Mouse (Mus musculus): ENCODE results near the gene Tprg. TPM values are rescaled to one million over a fixed set of nuclear protein-coding genes. Genes with fewer than 3 reads are reported as not detected.

Tprg gene
- polyA plus RNA-seq, 1 experiment from 2014 or later: 15.8 TPM

GRCm38 (mm10) chr16:25265177-25265576, 21.4 kb upstream of the Tprg start:
- no peak overlapping the region for H3K27ac ChIP-seq
- H3K9me3 ChIP-seq: no peaks in the 10 kb centered on the region
- no peaks in the 10 kb centered on the region for H3K4me1 ChIP-seq
- no peak overlapping the region for H3K9ac ChIP-seq
- H3K4me2 ChIP-seq: no peak overlapping the region
- no peak for ATAC-seq (ENCODE audit: insufficient number of reproducible peaks, low FRiP score, low TSS enrichment, low read depth)
- no peak overlapping the region for H3K4me3 ChIP-seq
- H3K27me3 ChIP-seq: peaks cover 6% of the 10 kb centered on the region; the same call in 1 of the 2 replicates
- H3K36me3 ChIP-seq: no peaks in the 10 kb centered on the region
- 67% methylated on average over 11 of the region's 11 CpGs for WGBS

GRCm38 (mm10) chr16:25268276-25268675, 18.3 kb upstream of the Tprg start:
- no peak overlapping the region for H3K27ac ChIP-seq
- 64% methylated on average over 4 of the region's 4 CpGs for WGBS
- peaks cover 6% of the 10 kb centered on the region; the same call in 1 of the 2 replicates for H3K27me3 ChIP-seq
- H3K4me1 ChIP-seq: no peaks in the 10 kb centered on the region
- ATAC-seq (ENCODE audit: insufficient number of reproducible peaks, low FRiP score, low TSS enrichment, low read depth): no peak
- no peak overlapping the region for H3K4me3 ChIP-seq
- no peaks in the 10 kb centered on the region for H3K36me3 ChIP-seq
- H3K4me2 ChIP-seq: no peak overlapping the region
- no peak overlapping the region for H3K9ac ChIP-seq
- H3K9me3 ChIP-seq: no peaks in the 10 kb centered on the region

GRCm38 (mm10) chr16:25282563-25282962, 4.1 kb upstream of the Tprg start:
- Histone ChIP-seq H3K4me1 (no peaks in the 10 kb centered on the region), H3K4me2 (no peak overlapping the region), H3K4me3 (no peak overlapping the region), H3K36me3 (no peaks in the 10 kb centered on the region), H3K9me3 (no peaks in the 10 kb centered on the region), H3K27me3 (no peaks in the 10 kb centered on the region), H3K9ac (no peak overlapping the region), H3K27ac (no peak overlapping the region)
- no peak for ATAC-seq (ENCODE audit: insufficient number of reproducible peaks, low FRiP score, low TSS enrichment, low read depth)
- 86% methylated on average over 4 of the region's 4 CpGs for WGBS

GRCm38 (mm10) chr16:25293753-25294152, 7.1 kb downstream of the Tprg start:
- H3K4me2 ChIP-seq: no peak overlapping the region
- no peak overlapping the region for H3K27ac ChIP-seq
- H3K4me1 ChIP-seq: no peaks in the 10 kb centered on the region
- H3K4me3 ChIP-seq: no peak overlapping the region
- H3K36me3 ChIP-seq: no peaks in the 10 kb centered on the region
- H3K9ac ChIP-seq: no peak overlapping the region
- no peaks in the 10 kb centered on the region for H3K27me3 ChIP-seq
- no peaks in the 10 kb centered on the region for H3K9me3 ChIP-seq
- ATAC-seq (ENCODE audit: insufficient number of reproducible peaks, low FRiP score, low TSS enrichment, low read depth): no peak
- 74% methylated on average over 2 of the region's 2 CpGs for WGBS

- no peaks in the 10 kb centered on the region for H3K9me3 ChIP-seq
Observed at GRCm38 (mm10) chr16:25295546-25295945, 8.9 kb downstream of the Tprg start.

GRCm38 (mm10) chr16:25296746-25297145, 10.1 kb downstream of the Tprg start:
- H3K36me3 ChIP-seq: no peaks in the 10 kb centered on the region
- no peak overlapping the region for H3K9ac ChIP-seq
- WGBS: 86% methylated on average over 5 of the region's 5 CpGs
- no peaks in the 10 kb centered on the region for H3K9me3 ChIP-seq
- no peak for ATAC-seq (ENCODE audit: insufficient number of reproducible peaks, low FRiP score, low TSS enrichment, low read depth)
- no peak overlapping the region for H3K4me3 ChIP-seq
- H3K27ac ChIP-seq: no peak overlapping the region
- H3K4me2 ChIP-seq: no peak overlapping the region
- no peaks in the 10 kb centered on the region for H3K27me3 ChIP-seq
- H3K4me1 ChIP-seq: no peaks in the 10 kb centered on the region

More at GRCm38 (mm10) chr16:25295546-25295945, 8.9 kb downstream of the Tprg start:
- no peaks in the 10 kb centered on the region for H3K27me3 ChIP-seq
- no peak overlapping the region for H3K4me2 ChIP-seq
- ATAC-seq (ENCODE audit: insufficient number of reproducible peaks, low FRiP score, low TSS enrichment, low read depth): no peak
- H3K27ac ChIP-seq: no peak overlapping the region
- H3K36me3 ChIP-seq: no peaks in the 10 kb centered on the region
- H3K4me3 ChIP-seq: no peak overlapping the region
- WGBS: 87% methylated on average over 11 of the region's 11 CpGs
- H3K9ac ChIP-seq: no peak overlapping the region
- H3K4me1 ChIP-seq: no peaks in the 10 kb centered on the region

GRCm38 (mm10) chr16:25298204-25298603, 11.6 kb downstream of the Tprg start:
- H3K36me3 ChIP-seq: no peaks in the 10 kb centered on the region
- no peak overlapping the region for H3K9ac ChIP-seq
- no peaks in the 10 kb centered on the region for H3K4me1 ChIP-seq
- no peak overlapping the region for H3K27ac ChIP-seq
- no peak overlapping the region for H3K4me2 ChIP-seq
- H3K27me3 ChIP-seq: no peaks in the 10 kb centered on the region
- H3K9me3 ChIP-seq: no peaks in the 10 kb centered on the region
- H3K4me3 ChIP-seq: no peak overlapping the region
- WGBS: 49% methylated on average over 1 of the region's 1 CpGs
- no peak for ATAC-seq (ENCODE audit: insufficient number of reproducible peaks, low FRiP score, low TSS enrichment, low read depth)

- Histone ChIP-seq H3K27ac (no peak overlapping the region), H3K4me2 (no peak overlapping the region), H3K9me3 (no peaks in the 10 kb centered on the region), H3K27me3 (no peaks in the 10 kb centered on the region), H3K4me3 (no peak overlapping the region), H3K9ac (no peak overlapping the region), H3K4me1 (no peaks in the 10 kb centered on the region), H3K36me3 (no peaks in the 10 kb centered on the region)
- 87% methylated on average over 4 of the region's 4 CpGs for WGBS
- no peak for ATAC-seq (ENCODE audit: insufficient number of reproducible peaks, low FRiP score, low TSS enrichment, low read depth)
Observed at GRCm38 (mm10) chr16:25302616-25303015, 16.0 kb downstream of the Tprg start.

- H3K27me3 ChIP-seq: no peaks in the 10 kb centered on the region
Observed at GRCm38 (mm10) chr16:25314006-25314405, 27.4 kb downstream of the Tprg start.

GRCm38 (mm10) chr16:25315090-25315489, 28.5 kb downstream of the Tprg start:
- no peak overlapping the region for H3K4me3 ChIP-seq
- no peak overlapping the region for H3K9ac ChIP-seq
- 46% methylated on average over 3 of the region's 3 CpGs for WGBS
- H3K27ac ChIP-seq: no peak overlapping the region
- no peaks in the 10 kb centered on the region for H3K36me3 ChIP-seq
- ATAC-seq (ENCODE audit: insufficient number of reproducible peaks, low FRiP score, low TSS enrichment, low read depth): no peak
- no peaks in the 10 kb centered on the region for H3K27me3 ChIP-seq
- no peak overlapping the region for H3K4me2 ChIP-seq
- no peaks in the 10 kb centered on the region for H3K9me3 ChIP-seq
- H3K4me1 ChIP-seq: no peaks in the 10 kb centered on the region

More at GRCm38 (mm10) chr16:25314006-25314405, 27.4 kb downstream of the Tprg start:
- H3K4me2 ChIP-seq: no peak overlapping the region
- no peak overlapping the region for H3K4me3 ChIP-seq
- H3K9me3 ChIP-seq: no peaks in the 10 kb centered on the region
- ATAC-seq (ENCODE audit: insufficient number of reproducible peaks, low FRiP score, low TSS enrichment, low read depth): no peak
- no peak overlapping the region for H3K27ac ChIP-seq
- H3K4me1 ChIP-seq: no peaks in the 10 kb centered on the region
- no peak overlapping the region for H3K9ac ChIP-seq
- WGBS: 60% methylated on average over 5 of the region's 5 CpGs
- H3K36me3 ChIP-seq: no peaks in the 10 kb centered on the region

- H3K9me3 ChIP-seq: no peaks in the 10 kb centered on the region
- WGBS: 82% methylated on average over 2 of the region's 2 CpGs
- H3K9ac ChIP-seq: no peak overlapping the region
- no peaks in the 10 kb centered on the region for H3K27me3 ChIP-seq
- H3K4me3 ChIP-seq: no peak overlapping the region
- no peak overlapping the region for H3K27ac ChIP-seq
- no peaks in the 10 kb centered on the region for H3K36me3 ChIP-seq
- no peaks in the 10 kb centered on the region for H3K4me1 ChIP-seq
- no peak for ATAC-seq (ENCODE audit: insufficient number of reproducible peaks, low FRiP score, low TSS enrichment, low read depth)
- H3K4me2 ChIP-seq: no peak overlapping the region
Observed at GRCm38 (mm10) chr16:25325631-25326238, 39.1 kb downstream of the Tprg start.

GRCm38 (mm10) chr16:25333279-25334219, 46.9 kb downstream of the Tprg start:
- 79% methylated on average over 10 of the region's 10 CpGs for WGBS

More at GRCm38 (mm10) chr16:25333279-25334219, 46.9 kb downstream of the Tprg start:
- Histone ChIP-seq H3K4me1 (no peaks in the 10 kb centered on the region), H3K27ac (no peak overlapping the region), H3K4me2 (no peak overlapping the region), H3K9ac (no peak overlapping the region), H3K4me3 (no peak overlapping the region), H3K36me3 (no peaks in the 10 kb centered on the region), H3K27me3 (no peaks in the 10 kb centered on the region), H3K9me3 (no peaks in the 10 kb centered on the region)
- no peak for ATAC-seq (ENCODE audit: insufficient number of reproducible peaks, low FRiP score, low TSS enrichment, low read depth)
